Mouse (Mus musculus) limb, embryonic 13.5 days (tissue): ENCODE results near the gene Carns1. TPM values are rescaled to one million over a fixed set of nuclear protein-coding genes. Genes with fewer than 3 reads are reported as not detected.
A peak's percentile ranks its signal among the peaks of the same experiment; 100 is the strongest.

Experiments
- ATAC-seq: fragments of 200-750 bp; cut with Nextera tagmentation; 2 replicates; pipeline ENCODE4 v1.8.0; 2017; ENCODE audit warnings: low read depth, moderate number of reproducible peaks, moderate TSS enrichment; ENCODE audit not compliant: low FRiP score
- H3K27ac ChIP-seq: fragments of 300-500 bp; sonication (generic); 2 replicates; pipeline ENCODE4 v1.5.1; 2015; ENCODE audit warnings: inconsistent platforms, mild to moderate bottlenecking, moderate library complexity
- H3K27me3 ChIP-seq: fragments of 300-500 bp; sonication (generic); 2 replicates; pipeline ENCODE4 v1.6.1; 2015; ENCODE audit warnings: mild to moderate bottlenecking, inconsistent platforms
- H3K36me3 ChIP-seq: fragments of 300-500 bp; sonication (generic); 2 replicates; pipeline ENCODE4 v1.6.1; 2015; ENCODE audit warnings: inconsistent platforms, mild to moderate bottlenecking, moderate library complexity
- H3K4me1 ChIP-seq: fragments of 300-500 bp; sonication (generic); 2 replicates; pipeline ENCODE4 v1.6.1; 2015; ENCODE audit warnings: inconsistent platforms
- H3K4me2 ChIP-seq: fragments of 300-500 bp; sonication (generic); replicated peaks from 2 replicates; pipeline ENCODE4 v1.6.1; 2015; ENCODE audit warnings: inconsistent platforms, mild to moderate bottlenecking, moderate library complexity
- H3K4me3 ChIP-seq: fragments of 300-500 bp; sonication (generic); 2 replicates; pipeline ENCODE4 v1.5.1; 2015; ENCODE audit warnings: moderate library complexity, mild to moderate bottlenecking, inconsistent platforms
- H3K9ac ChIP-seq: fragments of 300-500 bp; sonication (generic); 2 replicates; pipeline ENCODE4 v1.6.1; 2015; ENCODE audit warnings: mild to moderate bottlenecking, inconsistent platforms
- H3K9me3 ChIP-seq: fragments of 300-500 bp; sonication (generic); 2 replicates; pipeline ENCODE4 v1.6.1; 2016; ENCODE audit warnings: inconsistent platforms
- WGBS: fragments of 180-500 bp; shearing (Covaris S2); methylation state at CpG from one replicate; pipeline ENCODE4 v1.1.7; 2015; 5-methylcytosine and 5-hydroxymethylcytosine counted together
- polyA plus RNA-seq: library from polyadenylated mRNA; unstranded; fragments of >200 nt; fragmentation: Nextera tagmentation; extraction: Ambion mirVana; gene quantifications from 2 replicates; pipeline ENCODE4 v1.2.1, GENCODE M21; 2015

The Carns1 gene
- polyA plus RNA-seq, 1 experiment from 2014 or later, result 2.5 TPM

DNA sequence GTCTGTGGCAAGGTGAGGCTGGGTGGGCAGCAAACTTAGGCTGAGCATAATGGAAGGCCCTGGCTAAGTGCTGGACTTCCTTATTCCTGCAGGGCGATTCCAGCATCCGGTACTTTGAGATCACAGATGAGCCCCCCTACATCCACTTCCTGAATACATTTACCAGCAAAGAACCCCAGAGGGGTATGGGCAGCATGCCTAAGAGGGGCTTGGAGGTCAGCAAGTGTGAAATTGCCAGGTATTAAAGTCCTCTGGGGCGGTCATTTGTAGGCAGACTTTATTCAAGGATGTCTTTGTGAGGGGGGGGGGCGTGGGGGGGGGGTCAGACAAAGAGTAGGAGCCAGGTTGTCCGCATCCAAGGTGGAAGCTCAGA, 23.8 kb downstream of the Carns1 start:
- peaks cover 52% of the 10 kb centered on the region for H3K36me3 ChIP-seq
- no peak for ATAC-seq
- H3K4me2 ChIP-seq, result no peak overlapping the region
- H3K9ac ChIP-seq, result no peak overlapping the region
- H3K27ac ChIP-seq, result no peak overlapping the region
- no peaks in the 10 kb centered on the region for H3K27me3 ChIP-seq
- WGBS, result 90% methylated on average over 4 of the region's 5 CpGs
- H3K4me3 ChIP-seq, result no peak overlapping the region
- no peaks in the 10 kb centered on the region for H3K9me3 ChIP-seq
- peaks cover 18% of the 10 kb centered on the region for H3K4me1 ChIP-seq

DNA sequence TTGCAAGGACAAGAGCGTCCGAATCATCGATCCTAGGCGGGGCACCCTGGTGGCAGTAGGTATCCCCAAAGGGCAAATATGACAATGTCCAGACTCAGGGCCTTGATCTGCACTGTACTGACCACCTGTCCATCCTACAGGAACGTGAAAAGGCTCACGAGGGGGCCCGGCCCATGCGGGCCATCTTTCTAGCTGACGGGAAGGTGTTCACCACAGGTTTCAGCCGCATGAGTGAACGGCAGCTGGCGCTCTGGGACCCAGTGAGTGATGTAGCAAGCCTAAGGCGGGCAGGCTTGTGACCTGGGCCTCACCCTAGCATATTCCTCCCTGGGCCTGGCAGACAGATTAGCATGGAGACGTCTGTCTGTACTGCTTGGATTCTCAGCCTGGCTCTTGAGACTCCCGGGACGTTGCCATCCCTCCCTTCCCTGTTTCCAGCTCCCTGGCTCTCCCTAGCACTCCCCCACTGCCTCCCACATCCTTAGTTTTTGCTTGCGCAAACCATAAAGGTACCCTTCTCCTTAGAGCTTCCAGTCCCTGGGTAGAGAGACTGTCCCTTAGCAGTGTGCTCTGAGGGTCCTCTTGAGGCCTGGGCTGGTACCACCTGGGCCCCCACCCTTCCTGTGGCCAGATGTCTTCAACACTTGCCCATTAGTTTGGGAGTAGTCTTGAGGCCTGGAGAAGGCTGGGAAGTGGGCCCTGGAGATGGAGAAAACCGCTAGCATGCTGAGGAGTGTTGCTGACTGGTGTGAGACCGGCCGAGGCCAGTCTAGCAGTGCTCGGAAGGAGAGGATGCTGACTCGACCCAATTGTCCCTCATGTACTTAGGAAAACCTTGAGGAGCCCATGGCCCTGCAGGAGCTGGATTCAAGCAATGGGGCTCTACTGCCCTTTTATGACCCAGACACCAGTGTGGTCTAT, 24.5 kb downstream of the Carns1 start:
- no peak overlapping the region for H3K27ac ChIP-seq
- peaks cover 18% of the 10 kb centered on the region for H3K4me1 ChIP-seq
- H3K36me3 ChIP-seq, result peaks cover 45% of the 10 kb centered on the region
- H3K9me3 ChIP-seq, result no peaks in the 10 kb centered on the region
- H3K9ac ChIP-seq, result no peak overlapping the region
- H3K4me2 ChIP-seq, result no peak overlapping the region
- 90% methylated on average over 22 of the region's 22 CpGs for WGBS
- no peak overlapping the region for H3K4me3 ChIP-seq
- no peaks in the 10 kb centered on the region for H3K27me3 ChIP-seq
- no peak for ATAC-seq

DNA sequence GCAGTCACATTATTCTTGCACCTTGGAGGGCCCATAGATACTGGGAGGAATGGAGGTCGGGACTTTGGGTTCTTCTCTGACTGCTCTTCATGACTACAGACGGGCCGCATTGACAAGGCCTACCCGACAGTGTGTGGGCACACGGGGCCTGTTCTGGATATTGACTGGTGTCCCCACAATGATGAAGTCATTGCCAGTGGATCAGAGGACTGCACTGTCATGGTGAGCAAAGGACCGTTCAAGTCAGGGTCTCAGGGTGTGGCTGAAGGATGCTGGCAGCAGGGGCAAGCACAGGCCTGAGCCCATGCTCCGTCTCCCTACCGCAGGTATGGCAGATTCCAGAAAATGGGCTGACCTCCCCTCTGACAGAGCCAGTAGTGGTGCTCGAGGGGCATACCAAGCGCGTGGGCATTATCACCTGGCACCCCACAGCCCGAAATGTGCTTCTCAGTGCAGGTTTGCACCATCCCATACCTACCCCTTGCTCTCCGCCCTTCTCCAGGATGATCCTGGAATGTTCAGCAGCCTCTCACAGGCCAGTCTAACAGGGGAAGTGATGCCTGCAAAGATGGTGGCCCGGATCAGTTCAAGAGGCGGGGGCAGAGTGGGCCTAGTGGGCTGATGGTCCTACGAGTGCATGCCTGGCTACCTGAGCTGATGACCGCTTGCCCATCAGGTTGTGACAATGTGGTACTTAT, 25.4 kb downstream of the Carns1 start:
- Histone ChIP-seq H3K4me2 (peak overlapping the region; percentile 91), H3K36me3 (peaks cover 38% of the 10 kb centered on the region), H3K9me3 (no peaks in the 10 kb centered on the region), H3K4me1 (peaks cover 18% of the 10 kb centered on the region), H3K4me3 (peak overlapping the region; percentile 94; the same call in 1 of the 2 replicates), H3K27me3 (no peaks in the 10 kb centered on the region), H3K9ac (peak overlapping the region; percentile 91; the same call in 1 of the 2 replicates), H3K27ac (no peak overlapping the region)
- 94% methylated on average over 17 of the region's 17 CpGs for WGBS
- no peak for ATAC-seq

DNA sequence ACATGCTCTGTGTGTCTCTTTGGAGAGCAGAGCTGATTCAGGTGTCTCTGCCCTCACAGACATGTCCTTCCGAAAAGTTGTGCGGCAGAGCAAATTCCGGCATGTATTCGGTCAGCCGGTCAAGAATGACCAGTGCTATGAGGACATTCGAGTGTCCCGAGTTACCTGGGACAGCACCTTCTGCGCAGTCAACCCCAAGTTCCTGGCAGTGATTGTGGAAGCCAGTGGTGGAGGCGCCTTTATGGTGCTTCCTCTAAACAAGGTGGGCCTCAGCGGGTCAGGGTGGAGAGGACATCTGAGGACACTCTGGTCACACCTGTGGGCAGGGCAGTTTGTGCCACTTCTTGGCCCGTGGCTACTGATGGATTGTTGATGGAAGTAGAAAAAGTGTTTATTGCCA, 26.0 kb downstream of the Carns1 start:
- peak overlapping the region; percentile 94 for H3K4me3 ChIP-seq
- H3K4me1 ChIP-seq, result peaks cover 18% of the 10 kb centered on the region
- peaks cover 38% of the 10 kb centered on the region for H3K36me3 ChIP-seq
- peak overlapping the region; percentile 91 for H3K9ac ChIP-seq
- peak overlapping the region; percentile 91 for H3K4me2 ChIP-seq
- H3K27me3 ChIP-seq, result no peaks in the 10 kb centered on the region
- H3K9me3 ChIP-seq, result no peaks in the 10 kb centered on the region
- H3K27ac ChIP-seq, result no peak overlapping the region
- 86% methylated on average over 11 of the region's 11 CpGs for WGBS
- ATAC-seq, result no peak

DNA sequence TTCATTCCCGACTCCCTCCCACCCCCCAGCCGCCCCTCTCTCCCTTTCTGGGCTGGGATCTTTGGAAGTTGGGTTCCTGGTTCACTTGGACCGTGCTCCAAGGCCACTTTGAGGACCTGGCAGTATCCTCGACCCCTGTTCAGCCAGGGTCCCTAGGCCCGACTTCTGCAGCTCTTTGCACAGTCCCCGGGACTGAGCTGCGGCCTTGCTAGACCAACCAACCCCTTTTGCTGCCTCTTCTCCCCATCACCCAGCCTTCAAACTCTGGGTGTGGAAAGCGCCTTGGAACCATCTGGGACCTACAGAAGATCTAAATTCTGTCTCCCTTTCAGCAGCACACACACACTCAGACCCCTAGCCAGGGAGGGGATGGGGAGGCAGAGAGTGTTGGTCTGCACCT, 26.5 kb downstream of the Carns1 start:
- peak overlapping the region; percentile 91 for H3K4me2 ChIP-seq
- H3K36me3 ChIP-seq, result peaks cover 38% of the 10 kb centered on the region
- ATAC-seq, result no peak
- H3K4me1 ChIP-seq, result peaks cover 18% of the 10 kb centered on the region
- 3% methylated on average over 8 of the region's 8 CpGs for WGBS
- no peaks in the 10 kb centered on the region for H3K9me3 ChIP-seq
- H3K27me3 ChIP-seq, result no peaks in the 10 kb centered on the region
- peak overlapping the region; percentile 91 for H3K9ac ChIP-seq
- H3K4me3 ChIP-seq, result peak overlapping the region; percentile 94
- peak overlapping the region; percentile 58; the same call in 1 of the 2 replicates for H3K27ac ChIP-seq

DNA sequence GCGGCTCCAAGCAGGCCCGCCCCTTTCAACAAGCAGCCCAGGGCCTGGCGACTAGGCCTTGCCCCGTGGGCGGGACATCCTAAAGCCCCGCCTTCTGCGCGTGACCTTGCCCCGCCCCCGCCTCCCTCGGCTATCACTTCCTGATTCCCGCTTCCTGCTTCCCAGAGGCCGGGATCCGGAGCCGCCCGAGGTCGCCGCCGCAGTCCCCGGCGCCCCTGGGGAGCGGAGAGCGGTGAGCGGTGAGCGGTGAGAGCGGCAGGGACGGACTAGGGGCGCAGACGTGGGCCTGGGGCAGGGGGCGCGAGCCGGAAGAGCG, 26.8 kb downstream of the Carns1 start, which contains the start of gene Coro1b:
Coro1b (plus strand) TSS at position 129 of the 316 bp plus-strand sequence.
- Histone ChIP-seq H3K27me3 (no peaks in the 10 kb centered on the region), H3K27ac (peak within 1 kb of the TSS; percentile 58; the same call in 1 of the 2 replicates), H3K4me1 (peaks cover 18% of the 10 kb centered on the region), H3K4me2 (peak within 1 kb of the TSS; percentile 91), H3K9ac (peak within 1 kb of the TSS; percentile 91), H3K36me3 (peaks cover 35% of the 10 kb centered on the region), H3K4me3 (peak within 1 kb of the TSS; percentile 94), H3K9me3 (no peaks in the 10 kb centered on the region)
- ATAC-seq, result peak; percentile 96
- under 1% methylated on average over 33 of the region's 33 CpGs for WGBS

DNA sequence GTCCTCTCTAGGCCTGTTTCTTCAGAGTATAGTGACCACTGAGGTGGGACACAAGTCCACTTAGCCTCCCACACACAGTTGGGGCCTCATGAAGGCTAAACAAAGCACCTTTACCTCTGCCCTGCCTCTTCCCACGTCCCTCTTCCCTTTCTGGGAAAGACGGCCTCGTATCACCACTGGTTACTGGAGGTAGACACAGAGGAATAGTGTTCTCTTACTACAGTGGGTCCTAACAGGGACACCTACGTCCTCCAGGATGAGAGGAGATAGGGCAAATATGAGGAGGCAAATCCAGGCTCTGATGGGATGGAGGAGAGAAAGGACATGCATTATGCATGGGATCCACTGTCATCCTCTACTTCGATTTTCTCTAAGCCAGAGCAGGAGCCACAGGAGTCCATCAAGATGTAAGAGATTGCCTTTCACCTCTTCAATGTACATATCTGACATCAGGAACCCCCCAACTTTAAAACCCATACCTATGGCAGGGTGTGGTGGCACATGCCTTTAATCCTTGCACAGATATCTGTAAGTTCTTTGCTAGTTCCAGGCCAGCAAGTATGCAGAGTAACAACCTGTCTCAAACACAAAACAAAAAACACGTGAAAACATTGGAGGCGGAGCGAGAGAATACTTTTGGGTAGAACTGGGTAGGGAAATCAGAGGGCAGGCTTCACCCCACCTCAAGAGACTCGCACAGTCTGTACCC, 27.3 kb downstream of the Carns1 start:
- 38% methylated on average over 9 of the region's 9 CpGs for WGBS
- ATAC-seq, result no peak; the same call in 1 of the 2 replicates
- H3K27me3 ChIP-seq, result no peaks in the 10 kb centered on the region

DNA sequence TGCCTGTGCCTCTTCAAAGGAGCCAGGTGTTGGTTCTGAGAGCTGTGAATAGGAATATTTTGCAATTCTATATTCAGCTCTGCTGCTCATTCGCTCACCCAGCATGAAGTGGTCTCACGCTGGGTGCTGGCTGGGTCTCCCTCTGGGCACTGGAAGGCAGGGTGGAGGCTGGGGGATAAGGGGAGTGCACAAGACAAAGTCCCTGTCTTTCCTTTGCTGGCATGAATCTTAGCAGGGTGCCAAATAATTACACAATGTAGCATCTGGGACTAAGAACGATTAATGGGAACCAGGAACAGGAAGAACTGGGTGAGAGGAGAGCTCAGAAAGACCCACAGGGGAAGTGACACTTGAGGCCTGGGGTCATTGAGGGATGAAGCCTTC, 28.3 kb downstream of the Carns1 start:
- Histone ChIP-seq H3K27me3 (no peaks in the 10 kb centered on the region), H3K27ac (no peak overlapping the region), H3K9ac (peak overlapping the region; percentile 27), H3K4me2 (no peak overlapping the region), H3K4me3 (no peak overlapping the region), H3K4me1 (peaks cover 18% of the 10 kb centered on the region), H3K9me3 (no peaks in the 10 kb centered on the region), H3K36me3 (peaks cover 22% of the 10 kb centered on the region)
- 52% methylated on average over 3 of the region's 3 CpGs for WGBS
- ATAC-seq, result no peak

More for the DNA sequence above, 27.3 kb downstream of the Carns1 start:
- H3K9me3 ChIP-seq, result no peaks in the 10 kb centered on the region
- peak overlapping the region; percentile 91 for H3K4me2 ChIP-seq
- H3K9ac ChIP-seq, result peak overlapping the region; percentile 91
- peaks cover 30% of the 10 kb centered on the region for H3K36me3 ChIP-seq
- H3K27ac ChIP-seq, result 0 out of 2 replicates have a peak overlapping the region, but pooled peaks have one; percentile 0
- H3K4me3 ChIP-seq, result peak overlapping the region; percentile 94
- peaks cover 18% of the 10 kb centered on the region for H3K4me1 ChIP-seq

DNA sequence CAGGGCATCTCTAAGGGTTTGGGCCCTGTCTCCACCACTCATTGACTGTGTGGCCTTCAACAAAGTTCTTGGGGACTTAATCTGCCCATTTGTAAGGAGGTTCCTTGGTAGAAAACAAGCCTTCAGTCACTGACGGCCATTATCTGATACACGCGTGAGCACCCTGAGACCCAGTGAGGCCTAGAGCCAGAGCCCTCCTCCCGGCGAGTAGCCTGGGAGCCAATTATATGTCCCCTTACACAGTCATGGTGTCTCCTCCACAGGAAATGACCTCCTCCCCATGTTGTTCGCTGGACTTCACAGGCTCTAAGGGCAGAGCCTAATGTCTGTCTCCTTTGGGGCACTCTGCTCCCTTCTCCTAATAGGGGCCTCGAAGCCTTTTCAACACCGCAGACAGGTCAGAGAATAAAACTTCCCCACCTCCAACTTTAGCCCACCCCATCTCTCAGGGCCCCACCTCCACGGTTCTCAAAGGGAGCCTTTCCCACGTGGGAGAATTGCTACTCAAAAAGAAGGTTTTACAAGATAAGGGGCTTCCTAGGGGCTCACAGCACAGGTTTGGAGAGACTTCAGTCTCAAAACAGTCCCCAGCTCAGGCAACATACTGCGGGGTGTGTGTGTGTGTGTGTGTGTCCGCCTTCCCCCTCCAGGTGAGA, 28.8 kb downstream of the Carns1 start:
- Histone ChIP-seq H3K27me3 (no peaks in the 10 kb centered on the region), H3K4me1 (peaks cover 18% of the 10 kb centered on the region), H3K4me2 (no peak overlapping the region), H3K9ac (peak overlapping the region; percentile 27; the same call in 1 of the 2 replicates), H3K36me3 (peaks cover 18% of the 10 kb centered on the region), H3K27ac (no peak overlapping the region), H3K4me3 (no peak overlapping the region), H3K9me3 (no peaks in the 10 kb centered on the region)
- WGBS, result 67% methylated on average over 12 of the region's 12 CpGs
- ATAC-seq, result no peak

DNA sequence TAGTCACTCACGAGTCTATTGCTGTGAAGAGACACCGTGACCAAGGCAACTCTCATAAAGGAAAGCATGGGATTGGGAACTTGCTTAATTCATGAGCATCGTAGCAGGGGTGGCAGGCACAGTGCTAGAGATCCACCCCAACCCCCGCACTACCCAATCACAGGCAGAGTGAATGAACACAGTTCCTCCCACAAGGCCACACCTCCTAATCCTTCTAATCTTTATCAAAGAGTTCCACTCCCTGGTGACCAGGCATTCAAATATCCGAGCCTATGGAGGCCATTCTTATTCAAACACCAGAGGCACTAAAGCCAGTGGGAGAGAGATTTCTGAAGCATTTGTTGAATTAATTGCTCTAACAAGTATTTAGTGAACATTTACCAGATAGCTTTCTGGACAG, 29.3 kb downstream of the Carns1 start:
- no peaks in the 10 kb centered on the region for H3K9me3 ChIP-seq
- H3K4me2 ChIP-seq, result no peak overlapping the region
- peaks cover 13% of the 10 kb centered on the region for H3K36me3 ChIP-seq
- H3K4me1 ChIP-seq, result peaks cover 18% of the 10 kb centered on the region
- H3K27ac ChIP-seq, result no peak overlapping the region
- ATAC-seq, result no peak
- WGBS, result 93% methylated on average over 5 of the region's 5 CpGs
- no peak overlapping the region for H3K4me3 ChIP-seq
- H3K9ac ChIP-seq, result no peak overlapping the region
- H3K27me3 ChIP-seq, result no peaks in the 10 kb centered on the region
